Mouse (Mus musculus): ENCODE results near the gene Gm10491. TPM values are rescaled to one million over a fixed set of nuclear protein-coding genes. Genes with fewer than 3 reads are reported as not detected.
"Not testable (repeated sequence)": the region's sequence is repeated elsewhere in the genome, so short reads cannot be mapped to it uniquely, and the experiment has no call there.

Gm10491 gene
- polyA plus RNA-seq, 1 experiment, result not detected

DNA sequence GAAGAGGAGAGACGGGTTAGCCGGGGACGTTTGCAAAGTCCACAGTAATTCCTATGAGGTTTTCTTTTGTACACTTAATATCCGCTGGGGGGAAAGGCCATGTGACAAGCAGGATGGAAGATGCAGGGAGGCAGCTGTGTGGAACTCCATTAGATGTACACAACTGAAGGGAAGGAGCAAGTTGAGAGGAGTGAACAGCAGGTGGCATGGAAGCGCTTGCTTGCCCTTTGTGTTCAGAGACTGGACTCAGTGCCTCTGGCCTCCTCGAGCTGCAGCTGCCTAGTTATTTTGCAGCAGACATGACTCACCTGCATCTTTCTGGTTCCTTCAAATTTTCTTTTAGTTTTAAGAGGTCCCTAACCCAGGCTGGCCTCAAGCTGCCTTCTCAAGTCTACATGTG, 2.8 kb upstream of the Gm10491 start:
- no peak overlapping the region for H3ac ChIP-seq (ENCODE audit: control insufficient read depth, insufficient read length)
- no peak for TF ChIP-seq MYOG (IDR thresholded peaks at IDR 0.05; ENCODE audit: control insufficient read depth in 1 of 3, insufficient read depth in 1 of 3, insufficient read length in 2 of 3, low read depth in 2 of 3)
- TF ChIP-seq MAX (IDR thresholded peaks at IDR 0.05; ENCODE audit: low read depth), result no peak
- TF ChIP-seq POLR2AphosphoS2 (IDR thresholded peaks at IDR 0.05; ENCODE audit: insufficient read length, low read depth), result no peak
- TF ChIP-seq TCF12 (IDR thresholded peaks at IDR 0.05; ENCODE audit: insufficient read depth, poor library complexity, severe bottlenecking), result no peak
- TF ChIP-seq SRF (IDR thresholded peaks at IDR 0.05; ENCODE audit: control insufficient read depth, insufficient read length, low read depth), result no peak
- H3K4me3 ChIP-seq, result no peak overlapping the region
- no peak overlapping the region for H3K4me2 ChIP-seq (ENCODE audit: low read depth)
- no peaks in the 10 kb centered on the region for H3K27me3 ChIP-seq (ENCODE audit: control insufficient read depth, insufficient read depth, insufficient read length)
- no peaks in the 10 kb centered on the region for H3K36me3 ChIP-seq (ENCODE audit: control insufficient read depth, insufficient read depth)
- no peaks in the 10 kb centered on the region for H3K79me2 ChIP-seq (ENCODE audit: control insufficient read depth, insufficient read depth)

GRCm38 (mm10) chrX:7909242-7909641, 1.6 kb upstream of the Gm10491 start, which contains the start of gene Gm10490:
Gm10490 (plus strand) TSS chrX:7909542.
- not testable (repeated sequence) for H3ac ChIP-seq (ENCODE audit: control insufficient read depth, insufficient read length); H3K4me3 ChIP-seq; H3K27me3 ChIP-seq (ENCODE audit: control insufficient read depth, insufficient read depth, insufficient read length); H3K4me2 ChIP-seq (ENCODE audit: low read depth); H3K36me3 ChIP-seq (ENCODE audit: control insufficient read depth, insufficient read depth); H3K79me2 ChIP-seq (ENCODE audit: control insufficient read depth, insufficient read depth)

DNA sequence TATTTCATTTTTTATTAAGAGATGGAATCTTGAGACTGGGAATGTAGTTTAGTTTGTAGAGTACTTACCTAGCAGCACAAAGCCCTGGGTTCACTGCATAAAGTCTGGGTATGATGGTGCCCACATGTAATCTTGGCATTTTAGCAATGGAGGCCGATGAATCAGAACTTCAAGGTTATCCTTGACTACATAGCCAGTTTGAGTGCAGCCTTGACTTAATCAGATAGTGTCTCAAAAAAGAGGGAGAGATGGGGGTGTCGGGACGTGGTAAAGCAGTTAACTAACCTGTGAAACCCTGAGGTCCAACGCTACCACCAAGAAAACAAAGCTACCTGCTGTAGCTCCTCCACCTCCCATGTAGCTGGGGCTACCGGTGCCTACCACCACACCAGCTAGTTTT, 3.2 kb downstream of the Gm10491 start:
- Histone ChIP-seq H3K79me2 (ENCODE audit: control insufficient read depth, insufficient read depth) (peaks cover 4% of the 10 kb centered on the region), H3K4me2 (ENCODE audit: low read depth) (no peak overlapping the region), H3ac (ENCODE audit: control insufficient read depth, insufficient read length) (no peak overlapping the region), H3K4me3 (no peak overlapping the region), H3K36me3 (ENCODE audit: control insufficient read depth, insufficient read depth) (no peaks in the 10 kb centered on the region), H3K27me3 (ENCODE audit: control insufficient read depth, insufficient read depth, insufficient read length) (no peaks in the 10 kb centered on the region)
- TF ChIP-seq TCF12 (IDR thresholded peaks at IDR 0.05; ENCODE audit: insufficient read depth, poor library complexity, severe bottlenecking) (no peak), POLR2AphosphoS2 (IDR thresholded peaks at IDR 0.05; ENCODE audit: insufficient read length, low read depth) (no peak), CEBPB (IDR thresholded peaks at IDR 0.05; ENCODE audit: insufficient read depth, poor library complexity, severe bottlenecking) (no peak), REST (IDR thresholded peaks at IDR 0.05; ENCODE audit: insufficient read depth, insufficient read length) (no peak), SRF (IDR thresholded peaks at IDR 0.05; ENCODE audit: control insufficient read depth, insufficient read length, low read depth) (no peak), E2F4 (IDR thresholded peaks at IDR 0.05; ENCODE audit: insufficient read depth) (no peak), POLR2A (IDR thresholded peaks at IDR 0.05; ENCODE audit: insufficient read length, low read depth) (no peak), MYOG (IDR thresholded peaks at IDR 0.05; ENCODE audit: control insufficient read depth in 1 of 3, insufficient read depth in 1 of 3, insufficient read length in 2 of 3, low read depth in 2 of 3) (no peak), MAX (IDR thresholded peaks at IDR 0.05; ENCODE audit: low read depth) (no peak), TCF3 (IDR thresholded peaks at IDR 0.05; ENCODE audit: insufficient read length, low read depth) (no peak), MYOD1 (IDR thresholded peaks at IDR 0.05; ENCODE audit: control insufficient read depth in 1 of 3, insufficient read length in 2 of 3, low read depth in 2 of 3) (no peak), USF1 (IDR thresholded peaks at IDR 0.05; ENCODE audit: low read depth) (no peak)

DNA sequence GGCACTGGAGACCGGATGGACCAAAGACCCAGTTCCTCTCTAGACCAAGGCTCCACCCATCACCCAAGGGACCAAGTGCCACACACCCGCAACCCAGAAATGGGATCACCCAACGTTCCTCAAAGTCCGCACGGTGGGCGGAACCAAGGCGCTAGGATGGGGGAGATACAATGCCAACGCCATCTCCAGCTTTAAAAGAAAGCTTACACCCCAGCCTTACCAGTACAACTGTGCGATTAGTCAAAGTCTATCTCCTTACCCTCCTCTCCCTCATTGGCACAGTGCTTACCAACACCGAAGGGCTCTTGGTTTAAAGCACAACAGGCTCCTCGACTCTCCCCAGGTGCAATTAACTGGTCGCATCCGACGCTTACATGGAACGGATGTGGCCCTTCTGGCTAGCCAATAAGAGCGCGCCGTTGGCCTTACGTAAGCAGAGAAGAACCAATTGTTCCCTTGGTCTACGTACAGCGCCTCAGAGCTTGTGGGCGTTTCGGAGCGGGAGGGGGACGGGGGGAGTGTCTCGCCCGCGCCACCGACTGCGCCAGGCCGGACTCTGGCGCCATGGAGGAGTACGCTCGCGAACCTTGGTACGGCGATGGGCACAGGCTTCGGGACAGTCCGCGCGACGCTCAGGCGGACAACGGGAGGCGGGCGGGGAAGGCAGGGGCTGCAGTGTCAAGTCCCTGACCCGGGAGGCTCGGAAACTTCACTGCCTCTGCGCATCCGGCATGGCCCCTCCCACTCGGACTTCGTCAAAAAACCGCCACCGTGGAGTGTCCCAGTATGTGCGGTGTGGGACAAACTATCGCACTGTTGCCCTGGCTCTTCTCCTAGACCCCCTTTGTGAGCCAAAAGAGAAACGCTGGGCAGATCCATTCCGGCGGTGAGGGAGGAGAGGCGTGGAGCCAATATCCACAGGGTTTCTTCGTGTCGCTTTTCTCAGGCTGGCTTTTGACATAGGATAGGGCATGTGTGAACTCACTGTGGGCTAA, 8.5 kb downstream of the Gm10491 start, which contains the start of the genes Pqbp1 and Timm17b:
Gene Pqbp1, minus strand, starts transcription at position 390 of the 995 bp plus-strand sequence.
Gene Timm17b, plus strand, starts transcription at position 478 of the 995 bp plus-strand sequence.
- H3K79me2 ChIP-seq (ENCODE audit: control insufficient read depth, insufficient read depth), result peaks cover 13% of the 10 kb centered on the region
- H3K4me2 ChIP-seq (ENCODE audit: low read depth), result peak within 1 kb of the TSS; percentile 80
- TF ChIP-seq REST (IDR thresholded peaks at IDR 0.05; ENCODE audit: insufficient read depth, insufficient read length), result no peak
- peak; percentile 84 for TF ChIP-seq POLR2AphosphoS2 (IDR thresholded peaks at IDR 0.05; ENCODE audit: insufficient read length, low read depth)
- TF ChIP-seq TCF3 (IDR thresholded peaks at IDR 0.05; ENCODE audit: insufficient read length, low read depth), result no peak
- no peak for TF ChIP-seq USF1 (IDR thresholded peaks at IDR 0.05; ENCODE audit: low read depth)
- TF ChIP-seq MYOG (IDR thresholded peaks at IDR 0.05; ENCODE audit: control insufficient read depth in 1 of 3, insufficient read depth in 1 of 3, insufficient read length in 2 of 3, low read depth in 2 of 3), result no peak
- TF ChIP-seq POLR2A (IDR thresholded peaks at IDR 0.05; ENCODE audit: insufficient read length, low read depth), result peak; percentile 93
- TF ChIP-seq E2F4 (IDR thresholded peaks at IDR 0.05; ENCODE audit: insufficient read depth), result no peak
- TF ChIP-seq MYOD1 (IDR thresholded peaks at IDR 0.05; ENCODE audit: control insufficient read depth in 1 of 3, insufficient read length in 2 of 3, low read depth in 2 of 3), result no peak
- no peak for TF ChIP-seq SRF (IDR thresholded peaks at IDR 0.05; ENCODE audit: control insufficient read depth, insufficient read length, low read depth)
- TF ChIP-seq TCF12 (IDR thresholded peaks at IDR 0.05; ENCODE audit: insufficient read depth, poor library complexity, severe bottlenecking), result no peak
- peaks cover 3% of the 10 kb centered on the region for H3K36me3 ChIP-seq (ENCODE audit: control insufficient read depth, insufficient read depth)
- no peaks in the 10 kb centered on the region for H3K27me3 ChIP-seq (ENCODE audit: control insufficient read depth, insufficient read depth, insufficient read length)
- peak within 1 kb of the TSS; percentile 74 for H3ac ChIP-seq (ENCODE audit: control insufficient read depth, insufficient read length)
- H3K4me3 ChIP-seq, result peak within 1 kb of the TSS; percentile 53

DNA sequence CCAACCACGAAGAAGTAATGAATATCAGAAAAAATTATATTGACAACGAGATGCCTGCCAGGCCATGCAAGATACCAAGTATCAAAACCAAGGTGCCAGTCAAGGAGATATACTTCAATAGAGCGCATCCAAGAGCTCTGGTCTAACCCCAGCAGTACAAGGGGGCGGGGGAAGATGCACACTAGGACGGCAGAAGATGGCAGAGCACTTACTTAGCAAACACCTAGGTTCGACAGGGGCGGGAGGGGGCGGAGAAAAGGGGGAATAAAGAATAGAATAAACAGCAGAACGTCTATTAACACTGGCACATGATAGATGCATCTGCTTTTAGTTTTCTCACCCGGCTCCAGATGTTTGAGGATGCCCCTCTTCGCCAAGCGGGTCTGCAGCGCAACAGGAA, 9.4 kb downstream of the Gm10491 start:
- peak overlapping the region; percentile 53 for H3K4me3 ChIP-seq
- no peak overlapping the region for H3ac ChIP-seq (ENCODE audit: control insufficient read depth, insufficient read length)
- no peaks in the 10 kb centered on the region for H3K27me3 ChIP-seq (ENCODE audit: control insufficient read depth, insufficient read depth, insufficient read length)
- H3K79me2 ChIP-seq (ENCODE audit: control insufficient read depth, insufficient read depth), result peaks cover 13% of the 10 kb centered on the region
- H3K4me2 ChIP-seq (ENCODE audit: low read depth), result peak overlapping the region; percentile 80
- TF ChIP-seq POLR2A (IDR thresholded peaks at IDR 0.05; ENCODE audit: insufficient read length, low read depth) (no peak), MYOG (IDR thresholded peaks at IDR 0.05; ENCODE audit: control insufficient read depth in 1 of 3, insufficient read depth in 1 of 3, insufficient read length in 2 of 3, low read depth in 2 of 3) (no peak), CEBPB (IDR thresholded peaks at IDR 0.05; ENCODE audit: insufficient read depth, poor library complexity, severe bottlenecking) (no peak), TCF12 (IDR thresholded peaks at IDR 0.05; ENCODE audit: insufficient read depth, poor library complexity, severe bottlenecking) (no peak), TCF3 (IDR thresholded peaks at IDR 0.05; ENCODE audit: insufficient read length, low read depth) (no peak), E2F4 (IDR thresholded peaks at IDR 0.05; ENCODE audit: insufficient read depth) (no peak), POLR2AphosphoS2 (IDR thresholded peaks at IDR 0.05; ENCODE audit: insufficient read length, low read depth) (no peak), REST (IDR thresholded peaks at IDR 0.05; ENCODE audit: insufficient read depth, insufficient read length) (no peak)
- H3K36me3 ChIP-seq (ENCODE audit: control insufficient read depth, insufficient read depth), result peaks cover 7% of the 10 kb centered on the region
